Mouse (Mus musculus): ENCODE measurements at regions not wholly inside any gene's neighbourhood (a gene's known extent, or its start where the extent isn't known, plus 50 kb on each side); places are given as distances from the start of the nearest gene placed in this dataset.

GRCm38 (mm10) chr17:4941286-4941800, 52.8 kb upstream of the Arid1b start:
- DNase-seq (ENCODE audit: low read depth, low spot score): no peak

- DNase-seq (ENCODE audit: low read depth, low spot score): no peak
Observed at GRCm38 (mm10) chr17:4942868-4943267, 51.3 kb upstream of the Arid1b start.

Data from ZHBTc4 (cell line).